ENCODE assay signal across 11 mouse cellular contexts in genomic region chr1:167245180-167245641, GRCm38 (mm10). TPM values are rescaled to one million over a fixed set of nuclear protein-coding genes. Genes with fewer than 3 reads are reported as not detected.
DNase-seq lines count a peak whose midpoint lies in the region; ATAC-seq and TF ChIP-seq lines count a peak whose summit lies in the region.
"Had no signal": no experiment of that assay in that cellular context is flagged by ENCODE, and none has a peak within 500 bp of the region (broad histone marks: within the 10 kb centered on the region; RNA-seq: fewer than 3 reads in every experiment).

No protein-coding gene starts in this region.

- intact Hi-C loops in heart, postnatal 36 days (cut with DNase I): no loop called here

- no peaks in the 10 kb centered on the region for H3K36me3 ChIP-seq in heart, embryonic 13.5 days
- peaks cover 50% of the 10 kb centered on the region; the same call in 1 of the 2 replicates for H3K36me3 ChIP-seq in E14TG2a.4 (ENCODE audit: insufficient read depth, low read length)
- no peaks in the 10 kb centered on the region for H3K36me3 ChIP-seq in stomach, embryonic 14.5 days (ENCODE audit: control insufficient read depth, insufficient read depth, low read length)
- H3K36me3 ChIP-seq in midbrain, embryonic 10.5 days: no peaks in the 10 kb centered on the region
- no peaks in the 10 kb centered on the region for H3K36me3 ChIP-seq in forebrain, embryonic 14.5 days (ENCODE audit: control insufficient read depth, insufficient read depth, low read length)
- H3K36me3 ChIP-seq: midbrain, embryonic 15.5 days had no signal

- WGBS in heart, embryonic 13.5 days: 40% methylated on average over 9 of the region's 9 CpGs
- 43% methylated on average over 9 of the region's 9 CpGs for WGBS in stomach, embryonic 14.5 days
- 87% methylated on average over 9 of the region's 9 CpGs for WGBS in midbrain, embryonic 10.5 days
- 69% methylated on average over 9 of the region's 9 CpGs for WGBS in forebrain, embryonic 14.5 days

- no peaks in the 10 kb centered on the region for H3K27me3 ChIP-seq in heart, embryonic 13.5 days (replicated peaks)
- no peaks in the 10 kb centered on the region for H3K27me3 ChIP-seq in E14TG2a.4 (ENCODE audit: insufficient read depth, low read length)
- H3K27me3 ChIP-seq in stomach, embryonic 14.5 days (ENCODE audit: control insufficient read depth, insufficient read depth, low read length): no peaks in the 10 kb centered on the region
- no peaks in the 10 kb centered on the region for H3K27me3 ChIP-seq in midbrain, embryonic 10.5 days (ENCODE audit: low read depth, poor library complexity, severe bottlenecking)
- no peaks in the 10 kb centered on the region for H3K27me3 ChIP-seq in forebrain, embryonic 14.5 days (replicated peaks; ENCODE audit: control insufficient read depth, insufficient read depth, low read length)
- H3K27me3 ChIP-seq: midbrain, embryonic 15.5 days; Patski had no signal

- no peak for DNase-seq in heart, postnatal 36 days
- peak; percentile 35 for DNase-seq in induced T-regulatory cell, adult 2 months (ENCODE audit: low read depth)
- DNase-seq in midbrain, embryonic 10.5 days (ENCODE audit: low spot score): no peak
- DNase-seq in testis, postnatal 10 days (ENCODE audit: low spot score): no peak
- no peak for DNase-seq in forebrain, embryonic 14.5 days (ENCODE audit: low spot score)

- no peak for TF ChIP-seq CTCF in E14TG2a.4 (conservative IDR thresholded peaks at IDR 0.05; ENCODE audit: low read length)

- peak; percentile 51; the same call in 1 of the 2 replicates for ATAC-seq in heart, embryonic 13.5 days (ENCODE audit: extremely low read depth, insufficient number of reproducible peaks, low FRiP score, low TSS enrichment)
- peak; percentile 42; the same call in 1 of the 2 replicates for ATAC-seq in stomach, embryonic 14.5 days (ENCODE audit: insufficient number of reproducible peaks, insufficient read depth, low FRiP score, low read depth)
- no peak for ATAC-seq in forebrain, embryonic 14.5 days
- ATAC-seq: forebrain, embryonic 16.5 days; midbrain, embryonic 15.5 days; Patski had no signal

- H3K9ac ChIP-seq in heart, embryonic 13.5 days: peak overlapping the region; percentile 40
- H3K9ac ChIP-seq in stomach, embryonic 14.5 days (replicated peaks; ENCODE audit: low read depth, low read length): no peak overlapping the region
- H3K9ac ChIP-seq in forebrain, embryonic 14.5 days (ENCODE audit: low read length): no peak overlapping the region
- H3K9ac ChIP-seq: midbrain, embryonic 15.5 days had no signal

- H3K27ac ChIP-seq in heart, embryonic 13.5 days (replicated peaks): peak overlapping the region; percentile 73
- no peak overlapping the region for H3K27ac ChIP-seq in stomach, embryonic 14.5 days (ENCODE audit: low read length)
- no peak overlapping the region for H3K27ac ChIP-seq in midbrain, embryonic 10.5 days (replicated peaks)
- no peak overlapping the region for H3K27ac ChIP-seq in forebrain, embryonic 14.5 days (ENCODE audit: low read depth, low read length)
- H3K27ac ChIP-seq: midbrain, embryonic 15.5 days had no signal

- H3K4me3 ChIP-seq in heart, embryonic 13.5 days: no peak overlapping the region
- peak overlapping the region; percentile 10 for H3K4me3 ChIP-seq in E14TG2a.4 (replicated peaks; ENCODE audit: low read length)
- no peak overlapping the region for H3K4me3 ChIP-seq in stomach, embryonic 14.5 days (ENCODE audit: low read depth, low read length)
- H3K4me3 ChIP-seq in midbrain, embryonic 10.5 days: no peak overlapping the region
- H3K4me3 ChIP-seq in forebrain, embryonic 14.5 days (ENCODE audit: low read depth, low read length): no peak overlapping the region
- H3K4me3 ChIP-seq: midbrain, embryonic 15.5 days had no signal

- peaks cover 81% of the 10 kb centered on the region for H3K4me1 ChIP-seq in heart, embryonic 13.5 days
- H3K4me1 ChIP-seq in E14TG2a.4 (replicated peaks; ENCODE audit: low read depth, low read length): peaks cover 100% of the 10 kb centered on the region
- peaks cover 51% of the 10 kb centered on the region for H3K4me1 ChIP-seq in stomach, embryonic 14.5 days (ENCODE audit: control insufficient read depth, insufficient read depth, low read length)
- H3K4me1 ChIP-seq in midbrain, embryonic 10.5 days: peaks cover 67% of the 10 kb centered on the region
- H3K4me1 ChIP-seq in forebrain, embryonic 14.5 days (ENCODE audit: control insufficient read depth, insufficient read depth, low read length): peaks cover 38% of the 10 kb centered on the region

- peak overlapping the region; percentile 35; the same call in 1 of the 2 replicates for H3K4me2 ChIP-seq in heart, embryonic 13.5 days
- no peak overlapping the region for H3K4me2 ChIP-seq in stomach, embryonic 14.5 days (replicated peaks; ENCODE audit: low read depth, low read length)
- no peak overlapping the region for H3K4me2 ChIP-seq in forebrain, embryonic 14.5 days (ENCODE audit: low read length)
- H3K4me2 ChIP-seq: midbrain, embryonic 15.5 days had no signal

- no peaks in the 10 kb centered on the region for H3K9me3 ChIP-seq in heart, embryonic 13.5 days
- no peaks in the 10 kb centered on the region for H3K9me3 ChIP-seq in E14TG2a.4 (ENCODE audit: low read length)
- no peaks in the 10 kb centered on the region for H3K9me3 ChIP-seq in stomach, embryonic 14.5 days (ENCODE audit: control insufficient read depth, low read depth, low read length)
- no peaks in the 10 kb centered on the region for H3K9me3 ChIP-seq in midbrain, embryonic 10.5 days (replicated peaks)
- no peaks in the 10 kb centered on the region for H3K9me3 ChIP-seq in forebrain, embryonic 14.5 days (replicated peaks; ENCODE audit: control insufficient read depth, low read length)
- H3K9me3 ChIP-seq: midbrain, embryonic 15.5 days had no signal

RNA-seq across cellular contexts. Expression of gene Uck2, which starts 39.9 kb away (rescaled TPM):
- polyA plus RNA-seq in heart, embryonic 13.5 days (2015; fragmentation: Nextera tagmentation; extraction: Ambion mirVana): 46.8 and 50.9 TPM in 2 replicates
- total RNA-seq in heart, postnatal 36 days (2021): 10 to 100 TPM; 52.8 to 54.2 TPM
- 86.3 and 90.8 TPM in 2 replicates for polyA plus RNA-seq in stomach, embryonic 14.5 days (2014; fragmentation: Nextera tagmentation; extraction: Ambion mirVana)
- 101 and 109 TPM in 2 replicates for polyA plus RNA-seq in midbrain, embryonic 10.5 days (2016; fragmentation: Nextera tagmentation; extraction: Ambion mirVana)
- 54.1 and 58.1 TPM in 2 replicates for polyA plus RNA-seq in forebrain, embryonic 14.5 days (2014; fragmentation: Nextera tagmentation; extraction: Ambion mirVana)
